Mouse (Mus musculus) kidney, embryonic 16.5 days (tissue): ENCODE results near the gene Rgl2. TPM values are rescaled to one million over a fixed set of nuclear protein-coding genes. Genes with fewer than 3 reads are reported as not detected.
A peak's percentile ranks its signal among the peaks of the same experiment; 100 is the strongest.

ENCODE experiments used
- ATAC-seq: fragments of 200-750 bp; cut with Nextera tagmentation; 2 replicates; pipeline ENCODE4 v1.8.0; 2017; ENCODE audit warnings: moderate TSS enrichment; ENCODE audit not compliant: low FRiP score, low TSS enrichment
- H3K27ac ChIP-seq: fragments of 300-500 bp; sonication (generic); 2 replicates; pipeline ENCODE4 v1.5.1; 2014; ENCODE audit warnings: low read length
- H3K27me3 ChIP-seq: fragments of 300-500 bp; sonication (generic); 2 replicates; pipeline ENCODE4 v1.6.1; 2014; ENCODE audit warnings: low read length, control low read depth, mixed read lengths; ENCODE audit not compliant: insufficient read depth
- H3K36me3 ChIP-seq: fragments of 300-500 bp; sonication (generic); 2 replicates; pipeline ENCODE4 v1.6.1; 2014; ENCODE audit warnings: low read length, control low read depth, mixed read lengths; ENCODE audit not compliant: insufficient read depth
- H3K4me1 ChIP-seq: fragments of 300-500 bp; sonication (generic); 2 replicates; pipeline ENCODE4 v1.6.1; 2014; ENCODE audit warnings: low read length, control low read depth, mixed read lengths; ENCODE audit not compliant: insufficient read depth
- H3K4me2 ChIP-seq: fragments of 300-500 bp; sonication (generic); replicated peaks from 2 replicates; pipeline ENCODE4 v1.6.1; 2014; ENCODE audit warnings: low read depth, low read length
- H3K4me3 ChIP-seq: fragments of 300-500 bp; sonication (generic); 2 replicates; pipeline ENCODE4 v1.5.1; 2014; ENCODE audit warnings: mild to moderate bottlenecking, low read length
- H3K9ac ChIP-seq: fragments of 300-500 bp; sonication (generic); replicated peaks from 2 replicates; pipeline ENCODE4 v1.6.1; 2014; ENCODE audit warnings: low read length
- H3K9me3 ChIP-seq: fragments of 300-500 bp; sonication (generic); 2 replicates; pipeline ENCODE4 v1.6.1; 2016; ENCODE audit warnings: low read length, control low read depth
- WGBS: fragments of 180-500 bp; shearing (Covaris S2); extraction: QIAGEN DNeasy Blood & Tissue Kit; methylation state at CpG from one replicate; pipeline ENCODE4 v1.1.7; 2014; 5-methylcytosine and 5-hydroxymethylcytosine counted together
- polyA plus RNA-seq: library from polyadenylated mRNA; unstranded; fragments of >200 nt; fragmentation: Nextera tagmentation; extraction: Ambion mirVana; gene quantifications from 2 replicates; pipeline ENCODE4 v1.2.1, GENCODE M21; 2015

Rgl2 gene
- polyA plus RNA-seq, 1 experiment from 2014 or later = 38.0 TPM

DNA sequence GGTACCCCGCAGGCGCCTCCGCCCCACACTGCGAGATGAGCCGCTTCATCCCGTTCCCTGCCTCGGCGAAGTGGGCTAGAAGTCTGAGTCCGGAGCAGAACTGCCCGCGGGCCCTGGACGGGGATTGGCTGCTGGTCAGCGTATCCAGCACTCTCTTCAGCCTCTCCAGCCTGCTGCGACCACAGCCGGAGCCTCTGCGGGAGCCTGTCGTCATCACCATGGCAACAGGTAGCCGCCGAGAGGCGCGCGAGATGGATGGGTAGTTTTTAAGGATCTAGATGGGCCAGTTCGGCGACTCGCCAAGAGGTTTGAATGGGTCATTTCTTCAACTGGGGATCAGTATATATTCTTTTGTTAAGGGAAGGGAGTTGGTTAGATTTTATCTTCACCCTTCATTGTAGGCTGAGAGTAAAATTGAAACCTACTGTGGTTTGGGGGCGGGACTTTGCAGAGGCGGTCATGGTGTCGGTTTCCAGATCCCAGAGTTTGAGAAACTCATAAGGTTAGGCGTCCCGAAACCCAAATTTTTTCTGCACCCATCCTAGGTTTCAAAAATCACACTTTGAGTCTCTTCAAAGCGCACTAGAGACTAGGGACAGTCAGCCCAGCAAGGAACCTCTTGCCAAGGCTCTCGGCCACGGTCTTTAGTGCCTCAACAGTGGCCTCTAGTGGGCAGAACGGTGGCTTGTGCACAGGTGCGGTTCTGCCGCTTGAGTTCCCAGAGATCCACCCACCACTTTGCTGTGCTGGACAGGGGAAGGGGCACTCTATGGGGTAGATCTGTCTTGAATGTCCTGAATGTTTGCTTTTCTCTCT is 8.9 kb upstream of the Rgl2 start:
- H3K4me1 ChIP-seq = peaks cover 22% of the 10 kb centered on the region
- peak overlapping the region; percentile 76 for H3K4me2 ChIP-seq
- no peaks in the 10 kb centered on the region for H3K9me3 ChIP-seq
- under 1% methylated on average over 36 of the region's 36 CpGs for WGBS
- H3K4me3 ChIP-seq = peak overlapping the region; percentile 76
- H3K9ac ChIP-seq = peak overlapping the region; percentile 70
- peak; percentile 64 for ATAC-seq
- H3K27ac ChIP-seq = peak overlapping the region; percentile 79
- peaks cover 9% of the 10 kb centered on the region; the same call in 1 of the 2 replicates for H3K36me3 ChIP-seq
- no peaks in the 10 kb centered on the region for H3K27me3 ChIP-seq

DNA sequence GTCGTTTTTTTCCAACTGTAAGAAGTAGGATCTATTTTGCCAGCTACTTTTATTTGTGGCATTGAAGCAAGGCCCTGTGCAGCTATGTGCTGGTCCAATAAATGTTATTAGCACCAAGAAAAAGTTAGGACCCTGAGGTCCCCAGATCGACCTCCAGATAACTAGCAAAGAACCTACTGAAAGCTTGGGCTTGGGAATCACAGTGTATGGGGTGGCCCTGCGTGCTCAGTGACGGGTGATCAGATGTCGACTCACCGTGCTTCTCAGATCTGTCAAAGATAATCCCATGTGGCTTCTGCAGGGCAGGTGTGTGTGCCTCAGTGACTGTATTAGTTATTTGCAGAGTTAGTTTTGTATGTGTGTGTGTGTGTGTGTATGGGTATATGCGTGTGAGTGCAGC is 8.0 kb upstream of the Rgl2 start:
- WGBS = 85% methylated on average over 7 of the region's 7 CpGs
- Histone ChIP-seq H3K9ac (no peak overlapping the region), H3K27me3 (no peaks in the 10 kb centered on the region), H3K4me2 (no peak overlapping the region), H3K4me3 (no peak overlapping the region), H3K27ac (no peak overlapping the region), H3K36me3 (peaks cover 15% of the 10 kb centered on the region; the same call in 1 of the 2 replicates), H3K4me1 (peaks cover 21% of the 10 kb centered on the region), H3K9me3 (no peaks in the 10 kb centered on the region)
- ATAC-seq = no peak

DNA sequence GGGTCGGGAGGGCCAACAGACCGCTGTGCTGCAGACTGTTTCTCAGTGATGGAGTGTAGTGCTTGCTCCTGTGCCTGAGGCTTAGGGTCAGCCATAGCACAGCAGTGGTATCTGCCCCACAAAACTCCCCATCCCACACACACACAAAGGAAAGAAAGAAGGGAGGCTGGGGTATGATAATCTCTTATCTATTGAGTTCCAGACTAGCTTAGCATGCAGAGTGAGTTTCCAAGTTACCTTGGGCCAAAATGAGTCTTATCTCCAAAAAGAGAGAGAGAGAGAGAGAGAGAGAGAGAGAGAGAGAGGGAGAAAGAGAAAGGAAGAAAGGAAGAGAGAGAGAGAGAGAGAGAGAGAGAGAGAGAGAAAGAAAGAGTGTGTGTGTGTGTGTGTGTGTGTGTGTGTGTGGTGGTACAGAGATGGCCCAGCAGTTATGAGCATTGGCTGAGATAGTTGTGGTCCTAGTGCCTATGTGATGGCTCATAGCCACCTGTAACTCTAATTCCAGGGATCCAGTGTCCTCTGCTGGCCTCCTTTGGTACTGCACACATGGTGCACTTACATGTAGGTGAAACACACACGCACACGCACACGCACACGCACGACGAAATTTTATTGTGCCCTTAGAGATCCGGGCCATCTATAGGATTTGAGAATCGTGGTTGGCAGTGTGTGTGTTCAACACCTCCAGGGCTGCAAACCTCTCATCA is 4.6 kb upstream of the Rgl2 start:
- no peak overlapping the region for H3K9ac ChIP-seq
- WGBS = 90% methylated on average over 10 of the region's 10 CpGs

DNA sequence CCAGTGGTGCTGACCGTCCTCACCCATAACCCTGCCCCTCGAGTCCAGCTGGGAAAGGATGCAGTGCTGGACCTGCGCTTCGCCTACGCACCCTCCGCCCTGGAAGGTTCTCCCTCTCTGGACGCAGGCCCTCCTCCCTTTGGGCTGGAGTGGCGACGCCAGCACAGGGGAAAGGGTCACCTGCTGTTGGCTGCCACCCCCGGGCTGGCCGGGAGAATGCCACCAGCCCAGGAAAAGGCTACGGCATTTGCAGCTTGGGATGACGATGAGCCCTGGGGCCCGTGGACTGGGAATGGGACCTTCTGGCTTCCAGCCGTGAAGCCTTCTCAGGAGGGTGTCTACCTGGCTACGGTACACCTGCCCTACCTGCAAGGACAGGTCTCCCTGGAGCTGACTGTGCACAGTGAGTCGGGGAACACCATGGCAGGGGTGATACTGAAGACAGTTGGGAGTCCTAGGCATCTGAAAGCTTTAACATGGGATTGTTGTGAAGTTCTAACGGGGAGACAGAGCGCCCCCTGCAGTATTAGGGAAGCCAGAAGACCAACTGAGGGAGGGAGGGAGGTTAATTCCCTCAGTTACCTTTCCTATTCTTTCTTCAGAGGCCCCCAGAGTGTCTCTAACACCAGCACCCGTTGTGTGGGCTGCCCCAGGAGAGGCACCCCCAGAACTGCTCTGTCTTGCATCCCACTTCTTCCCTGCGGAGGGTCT is 3.8 kb upstream of the Rgl2 start:
- H3K4me2 ChIP-seq = no peak overlapping the region
- H3K27ac ChIP-seq = no peak overlapping the region
- no peaks in the 10 kb centered on the region for H3K9me3 ChIP-seq
- no peak for ATAC-seq
- H3K4me1 ChIP-seq = peaks cover 14% of the 10 kb centered on the region
- H3K27me3 ChIP-seq = no peaks in the 10 kb centered on the region
- H3K9ac ChIP-seq = no peak overlapping the region
- 82% methylated on average over 20 of the region's 21 CpGs for WGBS
- H3K4me3 ChIP-seq = no peak overlapping the region
- peaks cover 7% of the 10 kb centered on the region; the same call in 1 of the 2 replicates for H3K36me3 ChIP-seq

More for the DNA sequence above, 4.6 kb upstream of the Rgl2 start:
- no peak overlapping the region for H3K27ac ChIP-seq
- no peak overlapping the region for H3K4me2 ChIP-seq
- H3K36me3 ChIP-seq = peaks cover 7% of the 10 kb centered on the region; the same call in 1 of the 2 replicates
- no peaks in the 10 kb centered on the region for H3K9me3 ChIP-seq
- ATAC-seq = no peak
- no peak overlapping the region for H3K4me3 ChIP-seq
- H3K4me1 ChIP-seq = peaks cover 12% of the 10 kb centered on the region
- H3K27me3 ChIP-seq = no peaks in the 10 kb centered on the region

DNA sequence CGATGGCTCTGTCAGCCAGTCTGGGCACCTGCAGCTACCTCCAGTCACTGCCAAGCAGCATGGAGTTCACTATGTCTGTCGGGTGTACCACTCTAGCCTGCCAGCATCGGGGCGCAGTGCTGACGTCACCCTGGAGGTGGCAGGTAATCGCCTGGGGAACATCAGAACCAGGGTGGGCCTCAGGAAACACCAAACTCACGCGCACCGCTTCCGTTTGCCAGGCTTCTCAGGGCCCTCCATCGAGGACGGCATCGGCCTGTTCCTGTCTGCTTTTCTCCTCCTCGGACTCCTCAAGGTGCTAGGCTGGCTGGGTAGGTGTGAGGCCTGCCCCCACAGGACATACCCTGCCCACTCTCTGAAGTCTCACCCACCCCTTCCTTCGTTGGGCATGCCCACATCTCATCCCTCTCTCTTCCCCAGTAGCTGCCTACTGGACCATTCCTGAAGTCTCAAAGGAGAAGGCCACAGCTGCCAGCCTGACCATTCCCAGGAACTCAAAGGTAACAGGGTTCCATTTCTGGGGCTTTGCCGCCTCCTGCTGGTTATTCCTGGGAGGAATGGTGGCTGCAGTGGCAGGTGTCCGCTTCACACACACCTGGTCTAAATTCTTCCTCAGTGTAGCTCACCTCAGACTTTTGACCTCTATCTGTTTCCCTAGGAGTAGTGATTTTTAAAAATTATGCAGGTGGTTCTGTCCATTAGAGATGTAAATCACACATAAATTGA is 3.0 kb upstream of the Rgl2 start:
- Histone ChIP-seq H3K36me3 (peaks cover 7% of the 10 kb centered on the region; the same call in 1 of the 2 replicates), H3K27ac (no peak overlapping the region), H3K9me3 (no peaks in the 10 kb centered on the region), H3K27me3 (no peaks in the 10 kb centered on the region), H3K9ac (no peak overlapping the region), H3K4me3 (no peak overlapping the region), H3K4me1 (peaks cover 18% of the 10 kb centered on the region), H3K4me2 (no peak overlapping the region)
- ATAC-seq = no peak
- 69% methylated on average over 17 of the region's 17 CpGs for WGBS

DNA sequence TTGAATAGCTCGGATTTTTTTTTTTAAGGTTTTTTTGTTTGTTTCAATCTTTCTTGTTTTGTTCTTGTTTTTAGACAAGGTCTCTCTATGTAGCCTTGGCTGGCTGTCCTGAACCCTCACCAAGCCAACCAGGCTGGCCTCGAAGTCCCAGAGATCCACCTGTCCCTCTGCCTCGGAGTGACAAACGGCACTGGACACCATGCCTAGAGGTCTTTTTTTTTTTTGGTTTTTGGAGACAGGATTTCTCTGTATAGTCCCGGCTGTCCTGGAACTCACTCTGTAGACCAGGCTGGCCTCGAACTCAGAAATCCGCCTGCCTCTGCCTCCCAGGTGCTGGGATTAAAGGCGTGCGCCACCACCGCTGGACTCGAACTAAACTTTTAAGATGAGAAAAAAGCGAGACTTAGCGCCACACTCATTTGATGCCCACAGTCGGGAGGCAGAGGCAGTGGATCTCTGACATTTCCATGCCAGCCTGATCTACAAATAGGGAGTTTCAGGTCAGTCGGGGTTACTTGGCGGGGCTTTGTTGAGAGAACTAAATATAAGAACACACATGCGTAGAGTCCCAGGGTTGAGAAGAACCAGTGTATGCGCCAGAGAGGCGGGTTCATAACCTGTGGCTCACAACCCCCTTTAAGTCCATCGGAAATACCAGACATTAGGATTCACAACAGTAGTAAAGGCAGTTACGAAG is 944 bp upstream of the Rgl2 start:
- no peak for ATAC-seq
- peaks cover 10% of the 10 kb centered on the region; the same call in 1 of the 2 replicates for H3K36me3 ChIP-seq
- H3K9ac ChIP-seq = peak overlapping the region; percentile 88
- peak overlapping the region; percentile 98 for H3K4me2 ChIP-seq
- H3K27ac ChIP-seq = no peak overlapping the region
- WGBS = 60% methylated on average over 21 of the region's 21 CpGs
- no peaks in the 10 kb centered on the region for H3K9me3 ChIP-seq
- peaks cover 18% of the 10 kb centered on the region for H3K4me1 ChIP-seq
- H3K27me3 ChIP-seq = no peaks in the 10 kb centered on the region
- H3K4me3 ChIP-seq = peak overlapping the region; percentile 88

DNA sequence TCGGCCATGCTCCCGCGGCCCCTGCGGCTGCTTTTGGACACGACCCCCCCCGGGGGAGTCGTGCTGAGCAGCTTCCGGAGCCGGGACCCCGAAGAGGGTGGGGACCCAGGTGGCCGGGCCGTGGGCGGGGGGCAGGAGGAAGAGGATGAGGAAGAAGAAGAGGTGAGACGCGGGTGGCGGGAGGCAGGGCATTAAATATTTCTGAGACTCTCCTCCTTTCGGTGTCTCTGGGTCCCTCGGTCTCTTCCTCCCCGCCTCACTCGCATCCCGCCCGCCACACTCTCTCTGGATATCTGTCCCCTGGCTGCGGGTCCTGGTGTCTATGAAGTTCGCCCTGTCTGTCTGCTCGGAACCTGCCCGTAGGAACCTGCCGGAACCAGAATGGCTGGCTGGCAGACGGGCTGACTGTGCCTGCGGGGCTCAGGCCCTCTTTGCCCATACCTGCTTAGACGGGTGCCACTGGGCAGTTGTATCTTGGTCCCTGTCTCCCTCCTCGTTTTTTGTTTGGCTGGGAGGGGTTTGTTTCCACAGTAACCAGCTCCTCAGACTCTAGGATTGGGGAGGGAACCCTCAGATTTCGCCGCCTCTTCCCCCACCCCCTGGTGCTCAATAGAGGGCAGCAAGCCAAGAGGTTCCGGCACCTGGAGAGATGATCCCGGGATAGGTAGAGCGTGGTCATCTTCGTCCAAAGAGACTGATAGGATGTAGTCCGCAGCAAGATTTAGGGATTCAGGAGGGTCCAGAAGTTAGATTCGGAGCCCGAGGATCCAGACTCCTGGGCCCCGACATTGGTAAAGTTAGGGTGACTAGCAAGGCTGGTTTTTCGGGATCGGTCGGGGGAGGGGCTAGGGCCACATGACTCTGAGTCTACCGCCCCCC is 1.2 kb downstream of the Rgl2 start:
- no peaks in the 10 kb centered on the region for H3K27me3 ChIP-seq
- H3K9ac ChIP-seq = peak overlapping the region; percentile 88
- H3K9me3 ChIP-seq = no peaks in the 10 kb centered on the region
- under 1% methylated on average over 42 of the region's 45 CpGs for WGBS
- H3K36me3 ChIP-seq = peaks cover 13% of the 10 kb centered on the region; the same call in 1 of the 2 replicates
- ATAC-seq = peak; percentile 14; the same call in 1 of the 2 replicates
- peak overlapping the region; percentile 98 for H3K4me2 ChIP-seq
- H3K4me3 ChIP-seq = peak overlapping the region; percentile 88
- peaks cover 18% of the 10 kb centered on the region for H3K4me1 ChIP-seq
- H3K27ac ChIP-seq = peak overlapping the region; percentile 98

DNA sequence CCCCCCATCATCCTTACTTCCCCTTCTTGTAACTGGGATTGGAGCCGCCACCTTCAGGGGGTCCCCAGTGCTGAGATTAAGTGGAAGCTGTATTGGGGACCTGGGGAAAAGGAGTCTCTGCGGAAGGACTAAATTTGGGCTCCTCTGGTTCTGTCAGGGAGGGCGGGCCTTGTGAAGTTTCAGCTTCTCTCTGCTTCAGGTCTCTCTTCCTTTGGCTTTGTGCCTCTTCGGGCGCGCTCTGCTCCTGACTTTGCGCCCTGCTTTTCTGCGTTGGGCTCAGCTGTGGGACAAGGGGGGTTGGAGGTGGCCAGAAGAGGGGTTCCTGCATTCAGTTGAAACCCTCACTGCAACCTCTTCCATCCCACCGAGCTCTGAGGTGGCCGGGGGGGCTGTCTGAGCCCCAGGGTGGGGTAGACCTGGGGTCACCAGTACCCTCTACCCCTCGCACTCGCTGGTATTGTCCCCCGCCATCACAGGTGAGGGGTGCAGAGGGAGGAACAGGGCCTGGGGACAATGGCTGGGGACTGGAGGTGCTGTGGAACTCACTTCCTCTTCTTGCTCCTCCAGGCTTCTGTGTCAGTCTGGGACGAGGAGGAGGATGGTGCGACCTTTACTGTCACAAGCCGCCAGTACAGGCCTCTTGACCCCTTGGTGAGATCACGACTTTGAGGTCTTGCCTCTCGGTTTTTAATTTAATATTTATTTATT is 2.0 kb downstream of the Rgl2 start:
- peak overlapping the region; percentile 88 for H3K4me3 ChIP-seq
- 40% methylated on average over 18 of the region's 18 CpGs for WGBS
- H3K4me1 ChIP-seq = peaks cover 18% of the 10 kb centered on the region
- peak overlapping the region; percentile 88 for H3K9ac ChIP-seq
- no peak overlapping the region for H3K27ac ChIP-seq
- ATAC-seq = no peak
- no peaks in the 10 kb centered on the region for H3K27me3 ChIP-seq
- H3K4me2 ChIP-seq = peak overlapping the region; percentile 98
- H3K9me3 ChIP-seq = no peaks in the 10 kb centered on the region
- H3K36me3 ChIP-seq = peaks cover 13% of the 10 kb centered on the region
